Mouse (Mus musculus) telencephalon, adult 2 months (tissue): Measurements from ENCODE around the gene Tmem86b.

Source experiments
- DNase-seq: peaks from one replicate; pipeline ENCODE4 v3.0.0-alpha.2; 2011; ENCODE audit warnings: low read depth, low spot score

The Tmem86b gene

GRCm38 (mm10) chr7:4631031-4631430, at the start of gene Tmem86b:
TSS of gene Tmem86b (minus strand) at chr7:4631422.
- no peak for DNase-seq

- DNase-seq: no peak
These were observed 44.0 kb upstream of the Tmem86b start for GRCm38 (mm10) chr7:4675200-4675599.

- no peak for DNase-seq
These were observed 43.0 kb upstream of the Tmem86b start for GRCm38 (mm10) chr7:4674114-4674731.

GRCm38 (mm10) chr7:4671956-4672355, 40.7 kb upstream of the Tmem86b start:
- DNase-seq: no peak

GRCm38 (mm10) chr7:4670655-4671255, 39.5 kb upstream of the Tmem86b start:
- no peak for DNase-seq

GRCm38 (mm10) chr7:4669156-4669555, 37.9 kb upstream of the Tmem86b start:
- DNase-seq: no peak

- DNase-seq: no peak
These were observed 37.3 kb upstream of the Tmem86b start for GRCm38 (mm10) chr7:4668506-4668905.

GRCm38 (mm10) chr7:4666871-4667270, 35.6 kb upstream of the Tmem86b start:
- no peak for DNase-seq

GRCm38 (mm10) chr7:4663742-4664141, 32.5 kb upstream of the Tmem86b start:
- DNase-seq: no peak

- DNase-seq: no peak
These were observed 32.0 kb upstream of the Tmem86b start for GRCm38 (mm10) chr7:4663179-4663578.

- DNase-seq: no peak
These were observed 28.8 kb upstream of the Tmem86b start for GRCm38 (mm10) chr7:4659911-4660443.

- peak; percentile 97 for DNase-seq
These were observed 27.8 kb upstream of the Tmem86b start, which contains the start of gene Ppp6r1 for GRCm38 (mm10) chr7:4658912-4659551. TSS of gene Ppp6r1 (minus strand) at chr7:4659019.

GRCm38 (mm10) chr7:4658128-4658907, 27.1 kb upstream of the Tmem86b start:
- no peak for DNase-seq

GRCm38 (mm10) chr7:4657521-4658127, 26.4 kb upstream of the Tmem86b start:
- peak; percentile 60 for DNase-seq

- DNase-seq: no peak
These were observed 25.6 kb upstream of the Tmem86b start for GRCm38 (mm10) chr7:4656818-4657217.

GRCm38 (mm10) chr7:4655916-4656315, 24.7 kb upstream of the Tmem86b start:
- no peak for DNase-seq

- DNase-seq: no peak
These were observed 24.2 kb upstream of the Tmem86b start for GRCm38 (mm10) chr7:4655393-4655792.

GRCm38 (mm10) chr7:4654221-4654620, 23.0 kb upstream of the Tmem86b start:
- DNase-seq: no peak

GRCm38 (mm10) chr7:4653780-4654179, 22.6 kb upstream of the Tmem86b start:
- DNase-seq: peak; percentile 64

- DNase-seq: no peak
These were observed 22.1 kb upstream of the Tmem86b start for GRCm38 (mm10) chr7:4653351-4653750.

- DNase-seq: no peak
These were observed 21.5 kb upstream of the Tmem86b start for GRCm38 (mm10) chr7:4652726-4653125.
